ENCODE assay signal across 22 mouse cellular contexts in genomic region chr14:59591901-59592300, GRCm38 (mm10). TPM values are rescaled to one million over a fixed set of nuclear protein-coding genes. Genes with fewer than 3 reads are reported as not detected.
DNase-seq lines count a peak whose midpoint lies in the region; ATAC-seq and TF ChIP-seq lines count a peak whose summit lies in the region.
"Had no signal": no experiment of that assay in that cellular context is flagged by ENCODE, and none has a peak within 500 bp of the region (broad histone marks: within the 10 kb centered on the region; RNA-seq: fewer than 3 reads in every experiment).

No protein-coding gene starts in this region.

- H3K4me2 ChIP-seq in lung, postnatal 0 days (replicated peaks; ENCODE audit: low read depth, low read length) = no peak overlapping the region
- H3K4me2 ChIP-seq in CH12.LX (ENCODE audit: insufficient read depth, low read depth, poor library complexity, severe bottlenecking) = peak overlapping the region; percentile 29; the same call in 1 of the 2 replicates
- H3K4me2 ChIP-seq: heart, embryonic 11.5 days; heart, embryonic 15.5 days; hindbrain, embryonic 13.5 days had no signal

- WGBS in lung, postnatal 0 days = 71% methylated on average over 8 of the region's 8 CpGs
- 72% methylated on average over 8 of the region's 8 CpGs for WGBS in lung, adult 2 months
- WGBS in midbrain, embryonic 10.5 days = 80% methylated on average over 8 of the region's 8 CpGs
- 75% methylated on average over 8 of the region's 8 CpGs for WGBS in cerebellum, adult 2 months

- TF ChIP-seq CTCF in lung, postnatal 0 days (IDR thresholded peaks at IDR 0.05) = no peak
- TF ChIP-seq CTCF in lung, adult 2 months (IDR thresholded peaks at IDR 0.05; ENCODE audit: insufficient read depth, low read length) = no peak
- no peak for TF ChIP-seq CTCF in CH12.LX (conservative IDR thresholded peaks at IDR 0.05 in 1 of 2, IDR thresholded peaks at IDR 0.05 in 1 of 2; ENCODE audit: low read depth in 2 of 2, low read length in 2 of 2)
- TF ChIP-seq CTCF in cerebellum, adult 2 months (IDR thresholded peaks at IDR 0.05; ENCODE audit: borderline replicate concordance, insufficient read depth, low read depth, low read length) = no peak

- no peaks in the 10 kb centered on the region for H3K27me3 ChIP-seq in lung, postnatal 0 days (replicated peaks; ENCODE audit: insufficient read depth, low read length)
- no peaks in the 10 kb centered on the region for H3K27me3 ChIP-seq in CH12.LX (replicated peaks)
- H3K27me3 ChIP-seq in midbrain, embryonic 10.5 days (ENCODE audit: low read depth, poor library complexity, severe bottlenecking) = no peaks in the 10 kb centered on the region
- no peaks in the 10 kb centered on the region for H3K27me3 ChIP-seq in cerebellum, adult 2 months (ENCODE audit: control insufficient read depth, insufficient read depth, low read length)
- H3K27me3 ChIP-seq: heart, embryonic 15.5 days; hindbrain, embryonic 13.5 days had no signal

- H3K4me1 ChIP-seq in lung, postnatal 0 days (ENCODE audit: insufficient read depth, low read depth, low read length) = peaks cover 4% of the 10 kb centered on the region; the same call in 1 of the 2 replicates
- peaks cover 4% of the 10 kb centered on the region for H3K4me1 ChIP-seq in lung, adult 2 months (ENCODE audit: control insufficient read depth, insufficient read depth, low read length)
- H3K4me1 ChIP-seq in CH12.LX (ENCODE audit: control insufficient read depth in 1 of 2, insufficient read depth in 2 of 2) = peaks cover 6 to 75% of the 10 kb centered on the region in 2 experiments; a peak in 3 of 4 replicates
- peaks cover 5% of the 10 kb centered on the region for H3K4me1 ChIP-seq in midbrain, embryonic 10.5 days
- no peaks in the 10 kb centered on the region for H3K4me1 ChIP-seq in cerebellum, adult 2 months (ENCODE audit: control insufficient read depth, insufficient read depth, low read length)

- dilution Hi-C loops in CH12.LX (cut with MboI; ENCODE audit: extremely low pct_ligation_motif_present, extremely low pct_unique_long_range_greater_than_20kb, low sequenced_read_pairs) = no loop called here

- TF ChIP-seq EP300 in lung, postnatal 0 days (IDR thresholded peaks at IDR 0.05) = peak; percentile 22; the same call in 1 of the 2 replicates
- TF ChIP-seq EP300 in CH12.LX (IDR thresholded peaks at IDR 0.05; ENCODE audit: low read length) = no peak

- ATAC-seq in lung, postnatal 0 days = peak; percentile 30; the same call in 1 of the 2 replicates
- ATAC-seq in megakaryocyte, adult 5-6 weeks (ENCODE audit: poor library complexity, severe bottlenecking) = peak; percentile 83
- ATAC-seq: forebrain, embryonic 16.5 days; hindbrain, postnatal 0 days had no signal

- no peak for TF ChIP-seq RAD21 in CH12.LX (IDR thresholded peaks at IDR 0.05; ENCODE audit: low read depth, low read length)

- TF ChIP-seq POLR2A in lung, adult 2 months (IDR thresholded peaks at IDR 0.05; ENCODE audit: borderline replicate concordance, extremely low read depth, low read depth, low read length) = no peak
- no peak for TF ChIP-seq POLR2A in CH12.LX (IDR thresholded peaks at IDR 0.05; ENCODE audit: low read depth, low read length)
- TF ChIP-seq POLR2A in cerebellum, adult 2 months (IDR thresholded peaks at IDR 0.05; ENCODE audit: borderline replicate concordance, insufficient read depth, low read length) = no peak

- DNase-seq in lung, postnatal 0 days (ENCODE audit: low spot score) = peak; percentile 37
- no peak for DNase-seq in lung, adult 2 months
- DNase-seq in CH12.LX (ENCODE audit: extremely low read depth) = peak; percentile 78
- DNase-seq in ZHBTc4 (ENCODE audit: low read depth, low spot score) = peak; percentile 35
- DNase-seq in midbrain, embryonic 10.5 days (ENCODE audit: low spot score) = no peak
- no peak for DNase-seq in cerebellum, adult 2 months
- DNase-seq: adrenal gland, postnatal 10 days; cerebellum, adult 11-12 months; cerebellum, adult 9-11 months; cerebellum, postnatal 36 days; gastrocnemius, postnatal 14 days; heart, adult 18-20 months; heart, postnatal 14 days; kidney, adult 11 months had no signal

- H3K9me3 ChIP-seq in lung, postnatal 0 days (ENCODE audit: low read length) = no peaks in the 10 kb centered on the region
- no peaks in the 10 kb centered on the region for H3K9me3 ChIP-seq in CH12.LX (replicated peaks; ENCODE audit: low read length)
- no peaks in the 10 kb centered on the region for H3K9me3 ChIP-seq in midbrain, embryonic 10.5 days (replicated peaks)
- H3K9me3 ChIP-seq: heart, embryonic 15.5 days; hindbrain, embryonic 13.5 days had no signal

- H3K4me3 ChIP-seq in lung, postnatal 0 days (ENCODE audit: low read depth, low read length) = no peak overlapping the region
- H3K4me3 ChIP-seq in lung, adult 2 months (replicated peaks; ENCODE audit: extremely low read depth, low read depth, low read length) = no peak overlapping the region
- no peak overlapping the region for H3K4me3 ChIP-seq in CH12.LX (replicated peaks in 1 of 3; ENCODE audit: low read depth in 2 of 3, low read length in 2 of 3, poor library complexity in 1 of 3)
- H3K4me3 ChIP-seq in midbrain, embryonic 10.5 days = no peak overlapping the region
- H3K4me3 ChIP-seq in cerebellum, adult 2 months (replicated peaks; ENCODE audit: insufficient read depth, low read depth, low read length) = no peak overlapping the region
- H3K4me3 ChIP-seq: erythroblast, embryonic 14.5 days; heart, embryonic 15.5 days; hindbrain, embryonic 13.5 days had no signal

- in situ Hi-C loops in CH12.LX (cut with MboI; ENCODE audit: low pct_ligation_motif_present, low pct_unique_long_range_greater_than_20kb, low sequenced_read_pairs) = no loop called here

- peaks cover 24% of the 10 kb centered on the region for H3K79me2 ChIP-seq in CH12.LX (replicated peaks; ENCODE audit: control insufficient read depth, extremely low read depth, insufficient read depth, poor library complexity, severe bottlenecking)

- no peak overlapping the region for H3K9ac ChIP-seq in lung, postnatal 0 days (replicated peaks; ENCODE audit: low read depth)
- no peak overlapping the region for H3K9ac ChIP-seq in CH12.LX (ENCODE audit: insufficient read depth, low read depth)
- H3K9ac ChIP-seq: heart, embryonic 15.5 days; hindbrain, embryonic 13.5 days had no signal

- H3K27ac ChIP-seq in lung, postnatal 0 days (ENCODE audit: low read length) = no peak overlapping the region
- no peak overlapping the region for H3K27ac ChIP-seq in CH12.LX (ENCODE audit: insufficient read depth, low read depth)
- no peak overlapping the region for H3K27ac ChIP-seq in midbrain, embryonic 10.5 days (replicated peaks)
- H3K27ac ChIP-seq in cerebellum, adult 2 months (ENCODE audit: insufficient read depth, low read length) = no peak overlapping the region
- H3K27ac ChIP-seq: heart, embryonic 15.5 days; hindbrain, embryonic 13.5 days; hindbrain, postnatal 0 days had no signal

- H3K36me3 ChIP-seq in lung, postnatal 0 days (ENCODE audit: insufficient read depth, low read length) = peaks cover 20% of the 10 kb centered on the region; the same call in 1 of the 2 replicates
- H3K36me3 ChIP-seq in CH12.LX (replicated peaks in 1 of 2; ENCODE audit: control insufficient read depth in 1 of 2, insufficient read depth in 1 of 2, low read length in 1 of 2) = peaks cover 33 to 58% of the 10 kb centered on the region in 2 experiments
- H3K36me3 ChIP-seq in midbrain, embryonic 10.5 days = peaks cover 36% of the 10 kb centered on the region

TF ChIP-seq in CH12.LX, 34 proteins besides CTCF, POLR2A, EP300 and RAD21:
- TF ChIP-seq CHD1 (IDR thresholded peaks at IDR 0.05; ENCODE audit: low read depth, low read length) = no peak
- peak; percentile 55; the same call in 1 of the 2 replicates for TF ChIP-seq ETS1 (conservative IDR thresholded peaks at IDR 0.05; ENCODE audit: low read depth, low read length)
- TF ChIP-seq IRF4 (IDR thresholded peaks at IDR 0.05; ENCODE audit: low read depth, low read length) = 0 out of 2 replicates have a peak, but pooled peaks have one; percentile 12
- TF ChIP-seq BHLHE40 (IDR thresholded peaks at IDR 0.05; ENCODE audit: low read depth, low read length) = peak; percentile 34; the same call in 1 of the 2 replicates
- no peak for TF ChIP-seq TCF12 (IDR thresholded peaks at IDR 0.05; ENCODE audit: low read depth, low read length)

RNA-seq across cellular contexts. Expression of gene Cdadc1, which starts 5.9 kb away (rescaled TPM):
- polyA plus RNA-seq in lung, postnatal 0 days (2015; fragmentation: Nextera tagmentation; extraction: Ambion mirVana) = 42.0 and 42.3 TPM in 2 replicates
- 6.3 and 9.9 TPM in 2 replicates for polyA plus RNA-seq in lung, adult 2 months (2012; rRNA removed)
- total RNA-seq in CH12.LX (2012; rRNA removed) = 9.2 and 11.0 TPM in 2 replicates
- 5.3 and 11.1 TPM in 2 replicates for total RNA-seq in CH12.LX (2014; rRNA removed)
- polyA plus RNA-seq in CH12.LX (2012; ENCODE audit: insufficient read length, low read depth) = 21.7 and 24.7 TPM in 2 replicates
- total RNA-seq in megakaryocyte, adult 5-6 weeks (2015) = 27.9 and 31.8 TPM in 2 replicates
- 10.0 and 14.3 TPM in 2 replicates for total RNA-seq in megakaryocyte, adult 5-6 weeks (2017)
- polyA plus RNA-seq in midbrain, embryonic 10.5 days (2016; fragmentation: Nextera tagmentation; extraction: Ambion mirVana) = 26.9 and 28.9 TPM in 2 replicates
- 38.6 and 39.0 TPM in 2 replicates for polyA plus RNA-seq in cerebellum, adult 2 months (2012; rRNA removed)

RNA-seq across cellular contexts. Expression of gene Shisa2, which starts 33.2 kb away (rescaled TPM):
- 10.6 and 17.5 TPM in 2 replicates for polyA plus RNA-seq in lung, postnatal 0 days (2015; fragmentation: Nextera tagmentation; extraction: Ambion mirVana)
- polyA plus RNA-seq in lung, adult 2 months (2012; rRNA removed) = 8.1 and 10.9 TPM in 2 replicates
- 0.08 TPM in 1 of 2 replicates, not detected in the other for total RNA-seq in CH12.LX (2012; rRNA removed)
- total RNA-seq in CH12.LX (2014; rRNA removed) = 0.16 and 0.36 TPM in 2 replicates
- 0.11 and 0.21 TPM in 2 replicates for polyA plus RNA-seq in CH12.LX (2012; ENCODE audit: insufficient read length, low read depth)
- 0.14 TPM in 1 of 2 replicates, not detected in the other for total RNA-seq in megakaryocyte, adult 5-6 weeks (2015)
- 0.04 and 0.07 TPM in 2 replicates for total RNA-seq in megakaryocyte, adult 5-6 weeks (2017)
- polyA plus RNA-seq in midbrain, embryonic 10.5 days (2016; fragmentation: Nextera tagmentation; extraction: Ambion mirVana) = 7.6 and 8.8 TPM in 2 replicates
- 2.6 and 3.1 TPM in 2 replicates for polyA plus RNA-seq in cerebellum, adult 2 months (2012; rRNA removed)
- total RNA-seq: MEL had no signal
- polyA plus RNA-seq: erythroblast, embryonic 14.5 days had no signal

Comparison
In these comparisons a context has a peak if more than half of its experiments do, and no peak if none do; other contexts are left out.
1. DNase-seq: peak in lung, postnatal 0 days (single experiment), CH12.LX (single experiment) and ZHBTc4 (single experiment); none in lung, adult 2 months (single experiment), midbrain, embryonic 10.5 days (single experiment) and cerebellum, adult 2 months (0 of 2).